Mouse (Mus musculus) neural tube, embryonic 13.5 days (tissue): ENCODE data around the gene Gm20425. TPM values are rescaled to one million over a fixed set of nuclear protein-coding genes. Genes with fewer than 3 reads are reported as not detected.

ENCODE experiments used
- ATAC-seq: fragments of 200-750 bp; cut with Nextera tagmentation; 2 replicates; pipeline ENCODE4 v1.8.0; 2017; ENCODE audit warnings: low read depth, mild to moderate bottlenecking, moderate TSS enrichment, moderate library complexity
- H3K27ac ChIP-seq: fragments of 300-500 bp; sonication (generic); replicated peaks from 2 replicates; pipeline ENCODE4 v1.5.1; 2015; ENCODE audit warnings: moderate library complexity, mild to moderate bottlenecking, inconsistent platforms
- H3K27me3 ChIP-seq: fragments of 300-500 bp; sonication (generic); 2 replicates; pipeline ENCODE4 v1.6.1; 2015; ENCODE audit warnings: mild to moderate bottlenecking, inconsistent platforms
- H3K36me3 ChIP-seq: fragments of 300-500 bp; sonication (generic); 2 replicates; pipeline ENCODE4 v1.6.1; 2015; ENCODE audit warnings: mild to moderate bottlenecking, inconsistent platforms
- H3K4me1 ChIP-seq: fragments of 300-500 bp; sonication (generic); replicated peaks from 2 replicates; pipeline ENCODE4 v1.6.1; 2015; ENCODE audit warnings: inconsistent platforms
- H3K4me2 ChIP-seq: fragments of 300-500 bp; sonication (generic); 2 replicates; pipeline ENCODE4 v1.6.1; 2015; ENCODE audit warnings: inconsistent platforms, mild to moderate bottlenecking, moderate library complexity
- H3K4me3 ChIP-seq: fragments of 300-500 bp; sonication (generic); 2 replicates; pipeline ENCODE4 v1.5.1; 2015; ENCODE audit warnings: mild to moderate bottlenecking, inconsistent platforms
- H3K9ac ChIP-seq: fragments of 300-500 bp; sonication (generic); 2 replicates; pipeline ENCODE4 v1.6.1; 2015; ENCODE audit warnings: moderate library complexity, mild to moderate bottlenecking, inconsistent platforms
- H3K9me3 ChIP-seq: fragments of 300-500 bp; sonication (generic); 2 replicates; pipeline ENCODE4 v1.6.1; 2016; ENCODE audit warnings: inconsistent platforms
- WGBS: fragments of 180-500 bp; shearing (Covaris S2); methylation state at CpG from one replicate; pipeline ENCODE4 v1.1.7; 2015; 5-methylcytosine and 5-hydroxymethylcytosine counted together
- polyA plus RNA-seq: library from polyadenylated mRNA; unstranded; fragments of >200 nt; fragmentation: Nextera tagmentation; extraction: Ambion mirVana; gene quantifications from 2 replicates; pipeline ENCODE4 v1.2.1, GENCODE M21; 2015

Gene Gm20425
- polyA plus RNA-seq, 1 experiment from 2014 or later: 3.5 TPM

DNA sequence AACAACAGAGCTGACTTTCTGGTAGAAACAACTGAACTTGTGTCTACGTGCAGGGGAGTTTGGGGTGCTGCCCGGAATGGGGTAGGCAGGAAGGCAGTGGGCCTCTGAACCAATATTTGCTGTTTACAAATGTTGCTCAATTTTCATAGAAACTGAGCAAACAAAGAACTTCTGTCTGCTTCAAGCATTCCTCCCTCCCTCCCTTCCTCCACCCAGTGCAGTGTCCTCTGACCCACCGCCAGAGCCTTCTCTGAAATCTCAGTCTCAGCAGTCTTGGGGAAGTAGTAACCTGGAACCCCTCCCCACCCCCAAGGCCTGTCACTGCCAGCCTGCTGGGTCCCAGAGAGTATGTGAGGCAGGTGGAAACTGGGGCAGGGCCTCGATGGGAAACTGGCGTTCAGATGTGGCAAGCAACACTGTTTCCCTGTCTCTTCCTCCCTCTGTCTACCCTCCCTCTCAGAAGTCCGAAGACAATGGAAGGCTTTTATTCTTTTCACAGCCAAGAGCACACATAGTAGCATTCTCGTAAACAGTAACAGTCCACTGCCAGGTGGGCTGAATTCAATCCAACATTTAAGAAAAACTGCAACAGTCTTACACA, 4.6 kb upstream of the Gm20425 start:
- 58% methylated on average over 7 of the region's 7 CpGs for WGBS
- Histone ChIP-seq H3K4me3 (no peak overlapping the region), H3K9me3 (no peaks in the 10 kb centered on the region), H3K9ac (no peak overlapping the region), H3K27ac (0 out of 2 replicates have a peak overlapping the region, but pooled peaks have one; percentile 18), H3K36me3 (no peaks in the 10 kb centered on the region), H3K27me3 (no peaks in the 10 kb centered on the region), H3K4me1 (peaks cover 21% of the 10 kb centered on the region), H3K4me2 (no peak overlapping the region)
- no peak for ATAC-seq

DNA sequence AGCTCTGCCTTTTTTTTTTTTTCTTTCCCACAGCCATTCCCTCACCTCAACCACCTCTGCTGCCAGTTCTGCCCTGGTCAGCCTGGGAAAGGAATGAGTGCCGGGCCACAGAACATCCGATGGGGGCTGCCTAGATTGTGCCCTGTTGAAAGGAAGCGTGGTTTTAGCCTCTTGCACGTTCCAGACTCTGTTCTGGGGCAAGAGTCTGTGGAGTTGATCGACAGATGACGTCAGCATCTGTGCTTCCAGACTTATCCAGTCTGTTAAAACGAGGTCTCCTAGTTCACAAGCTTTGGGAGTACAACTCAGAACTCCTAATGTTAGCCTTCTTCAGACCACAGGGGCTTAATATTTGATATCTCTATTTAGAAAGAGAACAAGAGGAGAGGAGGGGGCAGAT, 4.0 kb upstream of the Gm20425 start:
- Histone ChIP-seq H3K4me1 (peaks cover 22% of the 10 kb centered on the region), H3K9ac (no peak overlapping the region), H3K9me3 (no peaks in the 10 kb centered on the region), H3K36me3 (no peaks in the 10 kb centered on the region), H3K27me3 (no peaks in the 10 kb centered on the region), H3K4me3 (no peak overlapping the region), H3K27ac (0 out of 2 replicates have a peak overlapping the region, but pooled peaks have one; percentile 18), H3K4me2 (no peak overlapping the region)
- WGBS: 82% methylated on average over 7 of the region's 7 CpGs
- ATAC-seq: no peak

DNA sequence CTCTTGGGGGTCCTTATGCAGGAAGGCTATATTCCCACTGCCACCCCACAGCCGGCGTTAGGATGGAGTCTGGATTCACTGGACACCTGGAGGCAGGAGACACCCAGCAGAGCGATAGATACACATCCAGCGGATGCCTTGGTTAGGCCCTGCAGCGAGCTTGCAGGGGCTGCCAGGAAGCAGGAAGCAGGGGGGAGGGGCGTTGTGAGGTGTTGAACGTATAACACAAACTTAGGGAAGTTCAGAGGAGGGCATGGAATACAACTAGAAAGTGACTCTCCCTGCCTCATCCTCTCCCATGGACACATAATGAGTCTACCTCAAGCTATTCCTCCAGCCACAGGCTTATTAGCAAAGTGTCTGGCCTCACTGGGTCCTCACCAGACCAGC, 2.9 kb upstream of the Gm20425 start:
- no peaks in the 10 kb centered on the region for H3K9me3 ChIP-seq
- H3K9ac ChIP-seq: no peak overlapping the region
- H3K4me2 ChIP-seq: no peak overlapping the region
- no peak overlapping the region for H3K4me3 ChIP-seq
- WGBS: 74% methylated on average over 7 of the region's 7 CpGs
- no peaks in the 10 kb centered on the region for H3K36me3 ChIP-seq
- H3K27me3 ChIP-seq: no peaks in the 10 kb centered on the region
- H3K27ac ChIP-seq: no peak overlapping the region
- H3K4me1 ChIP-seq: peaks cover 22% of the 10 kb centered on the region
- ATAC-seq: no peak

DNA sequence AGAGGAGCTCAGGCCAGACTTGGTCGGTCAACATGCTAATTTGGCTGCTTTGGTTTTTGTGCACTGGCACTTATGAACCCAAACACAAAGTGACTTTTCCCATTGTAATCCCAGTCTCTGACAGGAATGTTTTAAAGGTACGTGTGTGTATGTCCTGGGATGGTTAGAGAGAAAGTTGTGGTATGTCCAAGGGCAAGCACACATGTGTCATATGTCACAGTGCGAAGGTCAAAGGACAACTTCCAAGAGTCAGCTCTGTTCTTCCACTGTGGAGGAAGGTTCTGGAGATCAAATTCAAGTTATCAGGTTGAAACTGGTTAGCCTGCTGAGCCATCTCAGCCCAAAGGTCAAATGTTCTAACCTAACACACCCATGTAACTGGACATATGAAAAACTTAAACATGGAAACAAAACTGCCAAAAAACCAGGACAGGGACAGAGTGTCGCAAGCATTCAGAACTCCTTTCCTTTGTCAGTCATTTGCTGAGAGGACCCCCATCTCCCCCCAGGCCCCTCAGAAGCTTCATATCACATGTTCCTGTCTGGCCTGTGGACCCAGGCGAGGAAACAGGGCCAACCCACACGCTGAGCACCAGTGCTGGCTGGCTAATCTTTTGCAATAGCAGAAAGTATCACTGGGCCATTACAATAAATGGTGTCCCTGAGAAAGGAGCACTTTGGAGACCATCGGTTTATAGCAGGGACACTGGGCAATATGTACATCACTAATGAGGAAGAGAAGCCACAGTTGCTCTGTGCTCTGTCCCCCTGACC, 2.3 kb upstream of the Gm20425 start:
- H3K27me3 ChIP-seq: no peaks in the 10 kb centered on the region
- H3K9ac ChIP-seq: no peak overlapping the region
- H3K4me2 ChIP-seq: no peak overlapping the region
- no peaks in the 10 kb centered on the region for H3K9me3 ChIP-seq
- H3K27ac ChIP-seq: no peak overlapping the region
- H3K4me1 ChIP-seq: peaks cover 22% of the 10 kb centered on the region
- no peak overlapping the region for H3K4me3 ChIP-seq
- H3K36me3 ChIP-seq: no peaks in the 10 kb centered on the region
- 85% methylated on average over 7 of the region's 7 CpGs for WGBS
- ATAC-seq: no peak

DNA sequence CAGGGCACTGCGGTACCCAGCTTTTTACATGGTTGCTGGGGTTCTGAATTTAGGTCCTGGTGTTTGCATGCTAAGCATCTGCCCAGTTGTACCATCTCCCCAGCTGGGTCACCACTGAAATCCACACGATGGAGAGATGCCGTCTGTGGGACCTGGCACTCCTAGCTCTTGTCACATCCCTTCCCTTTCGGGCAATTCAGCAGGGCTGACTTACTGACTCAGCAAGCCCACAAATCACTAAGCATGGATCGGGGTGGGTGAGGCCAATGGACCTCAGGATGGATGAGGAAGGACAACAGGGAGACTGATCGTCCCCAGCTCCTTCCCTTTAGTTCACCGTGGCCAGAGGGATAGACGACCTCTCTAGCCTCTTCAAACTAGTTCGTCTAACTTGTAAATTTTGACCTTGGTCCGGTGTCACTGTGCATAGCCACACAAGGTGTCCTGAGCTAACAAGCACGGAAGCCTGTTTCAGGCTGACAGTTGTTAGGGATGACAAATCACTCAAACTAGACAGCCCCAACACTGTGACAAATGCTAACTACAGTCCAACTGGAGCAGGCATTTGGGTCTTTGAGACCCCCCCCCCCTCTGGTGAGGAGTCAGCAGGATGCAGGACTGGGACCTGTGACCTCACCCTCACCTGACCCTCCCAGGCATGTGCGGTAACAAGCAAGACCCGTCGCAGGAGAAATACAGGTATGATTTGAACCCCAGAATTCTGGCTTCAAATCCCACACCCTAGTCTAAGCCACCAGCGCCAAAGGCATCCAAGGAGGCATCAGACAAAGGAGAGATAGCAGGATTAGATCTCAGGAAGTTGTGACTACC, 855 bp downstream of the Gm20425 start:
- Histone ChIP-seq H3K9me3 (no peaks in the 10 kb centered on the region), H3K27me3 (no peaks in the 10 kb centered on the region), H3K4me1 (peaks cover 15% of the 10 kb centered on the region), H3K27ac (no peak overlapping the region), H3K36me3 (no peaks in the 10 kb centered on the region), H3K4me3 (no peak overlapping the region), H3K4me2 (peak overlapping the region; percentile 52), H3K9ac (no peak overlapping the region)
- no peak for ATAC-seq
- 82% methylated on average over 15 of the region's 15 CpGs for WGBS

DNA sequence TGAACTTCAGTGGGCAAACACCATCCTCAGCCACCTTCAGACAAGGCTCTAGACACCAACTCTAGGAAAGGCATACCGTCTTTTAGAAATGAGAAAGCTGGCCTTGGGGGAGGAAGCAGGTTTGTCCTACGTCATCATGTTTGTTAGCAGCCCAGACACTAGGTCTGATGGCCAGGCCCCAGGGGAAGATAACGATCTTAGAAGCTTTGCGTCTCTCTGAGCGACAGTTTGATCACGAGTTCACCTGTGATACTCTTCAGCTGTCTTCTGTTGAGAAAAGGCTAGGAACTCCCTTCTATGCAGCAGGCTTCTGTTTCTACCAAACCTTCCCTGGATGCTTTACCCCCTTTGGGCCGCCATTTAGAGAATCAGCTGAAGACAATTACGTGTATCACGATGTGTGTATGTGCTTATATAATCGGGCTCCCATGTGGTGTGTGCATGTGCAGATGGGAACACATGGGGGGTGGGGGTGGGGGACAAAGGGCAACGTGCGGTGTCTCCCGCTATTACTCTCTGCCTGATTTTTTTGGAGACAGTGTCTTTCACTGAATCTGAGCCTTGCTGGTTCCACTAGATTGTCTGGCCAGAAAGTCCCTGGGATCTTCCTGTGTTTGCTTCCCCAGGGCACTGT, 1.6 kb downstream of the Gm20425 start:
- WGBS: 80% methylated on average over 13 of the region's 13 CpGs

DNA sequence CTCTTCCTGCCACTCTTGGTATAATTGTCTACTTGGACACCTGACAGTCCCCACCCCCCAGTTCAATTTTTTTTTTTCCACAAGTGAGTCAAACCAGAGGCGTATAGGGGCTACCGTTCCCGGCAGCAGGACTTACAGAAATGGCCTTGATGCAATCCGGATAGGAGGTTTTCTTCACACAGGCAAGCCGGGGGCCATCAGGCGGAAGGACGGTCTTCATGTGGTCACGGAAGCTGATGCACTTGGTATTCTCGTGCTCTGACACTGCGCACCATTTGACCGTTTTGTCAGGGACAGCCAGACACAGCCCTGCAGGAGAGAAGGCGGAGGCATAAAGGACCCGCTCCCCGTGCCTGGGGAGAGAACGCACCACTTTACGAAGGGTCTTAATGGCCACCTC, 2.3 kb downstream of the Gm20425 start:
- no peak overlapping the region for H3K27ac ChIP-seq
- no peak for ATAC-seq
- no peak overlapping the region for H3K4me3 ChIP-seq
- H3K4me1 ChIP-seq: peaks cover 15% of the 10 kb centered on the region
- H3K36me3 ChIP-seq: no peaks in the 10 kb centered on the region
- H3K9me3 ChIP-seq: no peaks in the 10 kb centered on the region
- no peaks in the 10 kb centered on the region for H3K27me3 ChIP-seq
- H3K9ac ChIP-seq: no peak overlapping the region
- H3K4me2 ChIP-seq: no peak overlapping the region
- WGBS: 87% methylated on average over 16 of the region's 16 CpGs

More for the DNA sequence above, 1.6 kb downstream of the Gm20425 start:
- H3K9me3 ChIP-seq: no peaks in the 10 kb centered on the region
- H3K9ac ChIP-seq: no peak overlapping the region
- H3K4me1 ChIP-seq: peaks cover 15% of the 10 kb centered on the region
- no peak overlapping the region for H3K27ac ChIP-seq
- H3K27me3 ChIP-seq: no peaks in the 10 kb centered on the region
- no peak overlapping the region for H3K4me2 ChIP-seq
- ATAC-seq: no peak
- no peaks in the 10 kb centered on the region for H3K36me3 ChIP-seq
- H3K4me3 ChIP-seq: no peak overlapping the region

DNA sequence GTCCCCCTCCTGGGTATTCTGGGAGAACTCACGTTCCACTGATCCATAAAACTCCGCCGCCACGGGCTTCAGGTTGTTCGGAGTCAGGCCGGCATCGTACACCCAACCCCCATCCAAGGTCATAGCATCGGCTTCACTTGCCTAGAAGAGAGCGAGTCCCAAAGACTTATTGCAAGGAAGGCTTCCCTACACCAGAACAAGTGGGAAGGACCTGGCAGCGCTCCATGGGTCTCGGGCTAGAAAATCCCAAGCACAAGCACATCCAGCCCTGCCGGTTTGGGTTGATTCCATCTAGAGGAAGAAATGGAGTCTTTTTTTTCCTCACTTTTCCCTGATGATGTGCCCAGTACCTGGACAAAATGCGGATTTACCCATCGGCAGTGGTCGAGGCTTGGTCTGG, 3.3 kb downstream of the Gm20425 start:
- no peak overlapping the region for H3K4me3 ChIP-seq

DNA sequence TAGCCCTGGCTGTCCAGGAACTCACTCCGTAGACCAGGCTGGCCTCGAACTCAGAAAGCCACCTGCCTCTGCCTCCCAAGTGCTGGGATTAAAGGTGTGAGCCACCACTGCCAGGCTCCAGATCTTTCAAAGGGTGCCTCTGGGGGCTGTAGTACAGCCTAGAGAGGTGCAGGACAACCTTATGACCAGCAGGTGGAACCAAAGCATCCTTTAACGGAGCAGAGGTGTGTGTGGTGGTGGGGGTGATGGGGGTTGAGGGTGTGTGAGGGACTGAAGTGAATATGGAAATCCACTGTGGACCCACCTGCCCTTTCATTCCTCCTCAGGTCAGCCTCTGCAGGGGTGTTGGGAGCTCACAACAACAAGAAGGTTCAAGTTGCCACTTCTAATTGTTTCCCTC, 4.6 kb downstream of the Gm20425 start:
- H3K9ac ChIP-seq: no peak overlapping the region

More for the DNA sequence above, 3.3 kb downstream of the Gm20425 start:
- Histone ChIP-seq H3K9ac (no peak overlapping the region), H3K9me3 (no peaks in the 10 kb centered on the region), H3K27ac (no peak overlapping the region), H3K4me2 (no peak overlapping the region), H3K4me1 (peaks cover 15% of the 10 kb centered on the region), H3K27me3 (no peaks in the 10 kb centered on the region), H3K36me3 (no peaks in the 10 kb centered on the region)
- no peak for ATAC-seq
- 91% methylated on average over 15 of the region's 15 CpGs for WGBS

DNA sequence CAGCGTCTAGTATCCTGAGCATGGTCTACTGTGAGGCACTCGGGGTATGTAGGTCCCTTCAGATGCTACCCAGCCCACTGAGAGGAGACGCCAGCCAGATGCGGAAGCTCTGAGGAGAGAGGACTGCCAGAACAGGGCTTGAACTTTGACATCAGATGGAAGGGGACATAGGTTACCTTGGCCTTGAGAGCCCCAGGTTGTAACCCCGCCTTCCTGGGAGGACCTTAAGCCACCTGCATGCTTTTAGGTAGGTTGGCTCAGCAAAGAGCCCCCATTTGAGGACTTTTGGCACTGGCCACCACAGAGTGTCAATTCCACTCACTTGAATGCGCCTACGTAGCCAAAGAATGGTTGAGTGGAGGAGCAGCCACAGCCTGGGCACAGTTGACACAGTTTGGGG, 5.4 kb downstream of the Gm20425 start:
- no peak for ATAC-seq
- 93% methylated on average over 7 of the region's 7 CpGs for WGBS
- H3K36me3 ChIP-seq: no peaks in the 10 kb centered on the region
- H3K27ac ChIP-seq: no peak overlapping the region
- H3K27me3 ChIP-seq: no peaks in the 10 kb centered on the region
- H3K4me1 ChIP-seq: peaks cover 1% of the 10 kb centered on the region; the same call in 1 of the 2 replicates
- H3K9ac ChIP-seq: no peak overlapping the region
- no peaks in the 10 kb centered on the region for H3K9me3 ChIP-seq
- H3K4me3 ChIP-seq: no peak overlapping the region
- H3K4me2 ChIP-seq: no peak overlapping the region

More for the DNA sequence above, 4.6 kb downstream of the Gm20425 start:
- H3K4me1 ChIP-seq: peaks cover 9% of the 10 kb centered on the region
- no peak overlapping the region for H3K4me2 ChIP-seq
- no peaks in the 10 kb centered on the region for H3K36me3 ChIP-seq
- 59% methylated on average over 3 of the region's 3 CpGs for WGBS
- no peaks in the 10 kb centered on the region for H3K27me3 ChIP-seq
- no peak overlapping the region for H3K27ac ChIP-seq
- no peak for ATAC-seq
- no peak overlapping the region for H3K4me3 ChIP-seq
- H3K9me3 ChIP-seq: no peaks in the 10 kb centered on the region

DNA sequence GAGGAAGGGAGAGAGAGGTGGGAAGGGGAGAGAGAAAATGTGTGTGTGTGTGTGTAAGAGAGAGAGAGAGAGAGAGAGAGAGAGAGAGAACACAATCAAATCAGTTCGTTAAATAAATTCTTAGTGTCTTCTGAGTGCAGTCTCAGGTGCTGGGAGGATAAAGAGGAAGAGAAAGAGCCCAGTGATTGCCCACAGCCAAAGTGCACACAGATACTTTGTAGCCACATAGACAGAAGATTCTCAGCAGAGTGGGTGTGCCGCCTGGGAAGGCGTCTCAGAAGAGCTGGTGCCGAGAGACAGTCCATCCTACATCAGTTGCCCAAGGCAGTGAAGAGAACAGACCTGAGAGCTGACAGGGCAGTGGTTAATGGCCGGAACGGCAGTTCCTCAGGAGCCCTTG, 15.8 kb downstream of the Gm20425 start:
- H3K4me1 ChIP-seq: peaks cover 3% of the 10 kb centered on the region

DNA sequence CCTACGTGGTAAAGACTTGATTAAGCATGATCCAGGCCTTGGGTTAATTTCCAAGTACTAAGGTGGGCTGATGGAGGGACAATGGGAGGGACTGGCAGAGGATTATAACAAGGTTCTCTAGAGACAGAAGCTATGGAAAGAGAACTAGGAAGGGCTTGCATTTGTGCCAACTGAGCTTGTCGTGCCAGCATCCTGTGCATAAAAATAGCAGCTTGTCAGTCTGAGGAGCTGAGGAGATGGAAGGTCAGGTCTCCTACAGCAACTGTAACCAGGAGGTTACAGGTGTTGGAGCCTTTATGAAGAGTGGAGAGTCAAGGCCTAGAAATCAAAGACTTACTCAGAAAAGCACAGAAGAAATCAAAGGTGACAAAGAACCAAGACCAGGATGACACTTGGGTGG, 16.5 kb downstream of the Gm20425 start:
- Histone ChIP-seq H3K4me1 (peaks cover 9% of the 10 kb centered on the region), H3K4me3 (no peak overlapping the region), H3K36me3 (no peaks in the 10 kb centered on the region), H3K27ac (no peak overlapping the region), H3K9me3 (no peaks in the 10 kb centered on the region), H3K4me2 (no peak overlapping the region), H3K27me3 (no peaks in the 10 kb centered on the region), H3K9ac (no peak overlapping the region)
- no peak for ATAC-seq
- 76% methylated on average over 2 of the region's 2 CpGs for WGBS

More for the DNA sequence above, 15.8 kb downstream of the Gm20425 start:
- H3K9ac ChIP-seq: no peak overlapping the region
- WGBS: 75% methylated on average over 6 of the region's 6 CpGs
- H3K27ac ChIP-seq: no peak overlapping the region
- no peak overlapping the region for H3K4me3 ChIP-seq
- H3K4me2 ChIP-seq: no peak overlapping the region
- H3K9me3 ChIP-seq: no peaks in the 10 kb centered on the region
- no peak for ATAC-seq
- H3K36me3 ChIP-seq: no peaks in the 10 kb centered on the region
- H3K27me3 ChIP-seq: no peaks in the 10 kb centered on the region
